Mouse (Mus musculus): ENCODE results near the gene Sgcd. TPM values are rescaled to one million over a fixed set of nuclear protein-coding genes. Genes with fewer than 3 reads are reported as not detected.

Sgcd gene
- total RNA-seq, 2 experiments from 2014 or later, result 79.9 to 80.3 TPM

GRCm38 (mm10) chr11:47005301-47005875, 983.4 kb downstream of the Sgcd start:
- peak; percentile 8 for DNase-seq

- DNase-seq, result no peak
Measured at GRCm38 (mm10) chr11:46939311-46939710, 1049.5 kb downstream of the Sgcd start.

GRCm38 (mm10) chr11:46924946-46925345, 1063.8 kb downstream of the Sgcd start:
- DNase-seq, result no peak

GRCm38 (mm10) chr11:46920244-46920643, 1068.5 kb downstream of the Sgcd start:
- no peak for DNase-seq

GRCm38 (mm10) chr11:46912656-46913237, 1076.0 kb downstream of the Sgcd start:
- DNase-seq, result no peak

- no peak for DNase-seq
Measured at GRCm38 (mm10) chr11:46904281-46904680, 1084.5 kb downstream of the Sgcd start.

- no peak for DNase-seq
Measured at GRCm38 (mm10) chr11:46889093-46889492, 1099.7 kb downstream of the Sgcd start.

GRCm38 (mm10) chr11:46882456-46882855, 1106.3 kb downstream of the Sgcd start:
- no peak for DNase-seq

GRCm38 (mm10) chr11:46875774-46876173, 1113.0 kb downstream of the Sgcd start:
- DNase-seq, result no peak

- DNase-seq, result no peak
Measured at GRCm38 (mm10) chr11:46868594-46868993, 1120.2 kb downstream of the Sgcd start.

- DNase-seq, result no peak
Measured at GRCm38 (mm10) chr11:46864809-46865208, 1124.0 kb downstream of the Sgcd start.

GRCm38 (mm10) chr11:46848221-46848971, 1140.4 kb downstream of the Sgcd start:
- no peak for DNase-seq

GRCm38 (mm10) chr11:46847827-46848220, 1140.9 kb downstream of the Sgcd start:
- DNase-seq, result no peak

- DNase-seq, result no peak
Measured at GRCm38 (mm10) chr11:46846661-46847060, 1142.1 kb downstream of the Sgcd start.

Measured in gastrocnemius, postnatal 10 days (tissue).